Comparison of ENCODE assay signal across 25 mouse cellular contexts in genomic region chr19:36097194-36097593, GRCm38 (mm10). TPM values are rescaled to one million over a fixed set of nuclear protein-coding genes. Genes with fewer than 3 reads are reported as not detected.
DNase-seq lines count a peak whose midpoint lies in the region; ATAC-seq and TF ChIP-seq lines count a peak whose summit lies in the region.
"Had no signal": no experiment of that assay in that cellular context is flagged by ENCODE, and none has a peak within 500 bp of the region (broad histone marks: within the 10 kb centered on the region; RNA-seq: fewer than 3 reads in every experiment).

No protein-coding gene starts in this region.

- H3K27ac ChIP-seq in MEL (ENCODE audit: control insufficient read depth, low read depth, low read length) = peak overlapping the region; percentile 26; the same call in 1 of the 2 replicates
- no peak overlapping the region for H3K27ac ChIP-seq in hindbrain, embryonic 14.5 days
- H3K27ac ChIP-seq: embryonic facial prominence, embryonic 13.5 days; embryonic facial prominence, embryonic 15.5 days; forebrain, embryonic 10.5 days; forebrain, embryonic 12.5 days had no signal

- H3K79me2 ChIP-seq in MEL (ENCODE audit: control insufficient read depth, insufficient read depth, low read length, poor library complexity) = no peaks in the 10 kb centered on the region

- WGBS in hindbrain, embryonic 14.5 days = 94% methylated on average over 3 of the region's 3 CpGs

- H3K4me1 ChIP-seq in MEL (ENCODE audit: control insufficient read depth in 1 of 2, insufficient read depth in 2 of 2, low read length in 2 of 2) = peaks cover 2 to 3% of the 10 kb centered on the region in 2 experiments; a peak in 3 of 4 replicates
- no peaks in the 10 kb centered on the region for H3K4me1 ChIP-seq in hindbrain, embryonic 14.5 days (replicated peaks; ENCODE audit: control insufficient read depth, insufficient read depth, low read length)
- H3K4me1 ChIP-seq: embryonic facial prominence, embryonic 13.5 days; embryonic facial prominence, embryonic 15.5 days; forebrain, embryonic 10.5 days; forebrain, embryonic 12.5 days had no signal

- no peak; a peak in 1 of 4 replicates for TF ChIP-seq EP300 in MEL (IDR thresholded peaks at IDR 0.05; ENCODE audit: low read depth in 1 of 2, low read length in 2 of 2)

- no peak overlapping the region for H3K4me3 ChIP-seq in MEL (ENCODE audit: control insufficient read depth in 1 of 2, insufficient read depth in 1 of 2, low read depth in 2 of 2, low read length in 2 of 2)
- no peak overlapping the region for H3K4me3 ChIP-seq in hindbrain, embryonic 14.5 days (replicated peaks; ENCODE audit: low read length)
- H3K4me3 ChIP-seq: embryonic facial prominence, embryonic 13.5 days; embryonic facial prominence, embryonic 15.5 days; erythroblast, embryonic 14.5 days; forebrain, embryonic 10.5 days; forebrain, embryonic 12.5 days had no signal

- peaks cover 9% of the 10 kb centered on the region in 2 experiments for H3K36me3 ChIP-seq in MEL (ENCODE audit: control insufficient read depth in 1 of 2, insufficient read depth in 2 of 2, low read length in 2 of 2)
- H3K36me3 ChIP-seq in hindbrain, embryonic 14.5 days (replicated peaks; ENCODE audit: control insufficient read depth, insufficient read depth) = peaks cover 91% of the 10 kb centered on the region

- no peak for TF ChIP-seq POLR2A in MEL (IDR thresholded peaks at IDR 0.05; ENCODE audit: control insufficient read depth in 1 of 2, insufficient read depth in 1 of 2, low read depth in 1 of 2, low read length in 2 of 2, poor library complexity in 1 of 2)

- no peak for TF ChIP-seq RAD21 in MEL (IDR thresholded peaks at IDR 0.05; ENCODE audit: low read depth, low read length)

- no peak overlapping the region for H3K9ac ChIP-seq in MEL (ENCODE audit: control insufficient read depth, low read depth, low read length, poor library complexity, severe bottlenecking)
- no peak overlapping the region for H3K9ac ChIP-seq in hindbrain, embryonic 14.5 days
- H3K9ac ChIP-seq: embryonic facial prominence, embryonic 13.5 days; embryonic facial prominence, embryonic 15.5 days; forebrain, embryonic 12.5 days had no signal

- no peak for TF ChIP-seq CTCF in MEL (IDR thresholded peaks at IDR 0.05 in 2 of 3, conservative IDR thresholded peaks at IDR 0.05 in 1 of 3; ENCODE audit: control insufficient read depth in 1 of 3, insufficient read depth in 1 of 3, low read depth in 2 of 3, low read length in 3 of 3, poor library complexity in 1 of 3, severe bottlenecking in 1 of 3)

- DNase-seq in 416B (ENCODE audit: low read depth) (peak; percentile 28), MEL (ENCODE audit: low read depth, low spot score) (peak; percentile 37)
- DNase-seq in hindbrain, embryonic 14.5 days (ENCODE audit: low spot score) = no peak
- DNase-seq in testis, postnatal 10 days (ENCODE audit: low spot score) = no peak
- DNase-seq: adrenal gland, adult 2 months; adrenal gland, postnatal 10 days; adrenal gland, postnatal 25 days; B cell, adult 2 months; cerebellum, adult 11-12 months; cerebellum, adult 2 months; cerebellum, adult 9-10 months; cerebellum, postnatal 10 days; cerebellum, postnatal 25 days; embryo, embryonic 11 days had no signal

- H3K9me3 ChIP-seq in MEL (replicated peaks; ENCODE audit: insufficient read depth, low read length) = no peaks in the 10 kb centered on the region
- H3K9me3 ChIP-seq in hindbrain, embryonic 14.5 days (ENCODE audit: control insufficient read depth, low read length) = no peaks in the 10 kb centered on the region
- H3K9me3 ChIP-seq: embryonic facial prominence, embryonic 13.5 days; embryonic facial prominence, embryonic 15.5 days; forebrain, embryonic 10.5 days; forebrain, embryonic 12.5 days; G1E had no signal

- H3K4me2 ChIP-seq in hindbrain, embryonic 14.5 days (replicated peaks) = no peak overlapping the region
- H3K4me2 ChIP-seq: embryonic facial prominence, embryonic 13.5 days; embryonic facial prominence, embryonic 15.5 days; forebrain, embryonic 12.5 days had no signal

- no peaks in the 10 kb centered on the region for H3K27me3 ChIP-seq in MEL (ENCODE audit: control insufficient read depth in 1 of 2, insufficient read depth in 2 of 2, low read length in 2 of 2)
- H3K27me3 ChIP-seq in hindbrain, embryonic 14.5 days (ENCODE audit: control insufficient read depth, insufficient read depth, low read length) = no peaks in the 10 kb centered on the region
- H3K27me3 ChIP-seq: CH12.LX; embryonic facial prominence, embryonic 13.5 days; embryonic facial prominence, embryonic 15.5 days; forebrain, embryonic 12.5 days had no signal

- ATAC-seq in megakaryocyte progenitor cell, adult 5-6 weeks (replicated peaks; ENCODE audit: poor library complexity) = peak; percentile 17; the same call in 1 of the 2 replicates
- ATAC-seq in hindbrain, embryonic 14.5 days (ENCODE audit: low FRiP score) = no peak
- ATAC-seq: CD4-positive, CD25-positive, alpha-beta regulatory T cell, adult 4 months; forebrain, embryonic 14.5 days had no signal

TF ChIP-seq in MEL, 35 proteins besides CTCF, POLR2A, EP300 and RAD21:
- no peak for TF ChIP-seq GABPA (IDR thresholded peaks at IDR 0.05; ENCODE audit: low read depth, low read length)
- 0 out of 2 replicates have a peak, but pooled peaks have one; percentile 16 for TF ChIP-seq HCFC1 (IDR thresholded peaks at IDR 0.05; ENCODE audit: low read depth, low read length)
- TF ChIP-seq NELFE (IDR thresholded peaks at IDR 0.05; ENCODE audit: low read depth, low read length) = no peak

RNA-seq across cellular contexts. Expression of gene Rpp30, which starts 13.7 kb away (rescaled TPM):
- total RNA-seq in MEL (2012; rRNA removed) = 52.0 and 55.4 TPM in 2 replicates
- 10 to 100 TPM in 1 of 2 experiments, not detected in 1; 81.3 TPM for polyA plus RNA-seq in MEL (2012; ENCODE audit: insufficient read depth in 1 of 2, insufficient read length in 2 of 2, low read depth in 1 of 2, low replicate concordance in 2 of 2, missing spikeins in 1 of 2)
- 70.4 and 78.3 TPM in 2 replicates for total RNA-seq in megakaryocyte progenitor cell, adult 5-6 weeks (2015)
- total RNA-seq in megakaryocyte progenitor cell, adult 5-6 weeks (2017) = 44.9 and 51.0 TPM in 2 replicates
- 68.0 and 69.7 TPM in 2 replicates for polyA plus RNA-seq in hindbrain, embryonic 14.5 days (2014; fragmentation: Nextera tagmentation; extraction: Ambion mirVana)

RNA-seq across cellular contexts. Expression of gene Ankrd1, which starts 22.7 kb away (rescaled TPM):
- total RNA-seq in MEL (2012; rRNA removed) = not detected in 2 replicates
- polyA plus RNA-seq in MEL (2012; ENCODE audit: insufficient read depth in 1 of 2, insufficient read length in 2 of 2, low read depth in 1 of 2, low replicate concordance in 2 of 2, missing spikeins in 1 of 2) = not detected
- total RNA-seq in megakaryocyte progenitor cell, adult 5-6 weeks (2015) = not detected in 2 replicates
- total RNA-seq in megakaryocyte progenitor cell, adult 5-6 weeks (2017) = not detected in 2 replicates
- polyA plus RNA-seq in hindbrain, embryonic 14.5 days (2014; fragmentation: Nextera tagmentation; extraction: Ambion mirVana) = 0.10 and 0.20 TPM in 2 replicates
- total RNA-seq: adrenal gland, adult 2 months; adrenal gland, postnatal 25 days; CH12.LX had no signal
- polyA plus RNA-seq: adrenal gland, adult 2 months; CD4-positive, CD25-positive, alpha-beta regulatory T cell, adult 4 months; erythroblast, embryonic 14.5 days; forebrain, embryonic 10.5 days; forebrain, embryonic 12.5 days; forebrain, embryonic 14.5 days; forebrain, embryonic 16.5 days; G1E had no signal

RNA-seq across cellular contexts. Expression of gene Htr7, which starts 39.9 kb away (rescaled TPM):
- not detected in 2 replicates for total RNA-seq in MEL (2012; rRNA removed)
- polyA plus RNA-seq in MEL (2012; ENCODE audit: insufficient read depth in 1 of 2, insufficient read length in 2 of 2, low read depth in 1 of 2, low replicate concordance in 2 of 2, missing spikeins in 1 of 2) = not detected
- 0.12 TPM in 1 of 2 replicates, not detected in the other for total RNA-seq in megakaryocyte progenitor cell, adult 5-6 weeks (2015)
- total RNA-seq in megakaryocyte progenitor cell, adult 5-6 weeks (2017) = not detected in 2 replicates
- 16.4 and 20.8 TPM in 2 replicates for polyA plus RNA-seq in hindbrain, embryonic 14.5 days (2014; fragmentation: Nextera tagmentation; extraction: Ambion mirVana)
- total RNA-seq: adrenal gland, adult 2 months; adrenal gland, postnatal 25 days; CH12.LX had no signal
- polyA plus RNA-seq: CD4-positive, CD25-positive, alpha-beta regulatory T cell, adult 4 months; erythroblast, embryonic 14.5 days; G1E had no signal

Comparison
In these comparisons a context has a peak if more than half of its experiments do, and no peak if none do; other contexts are left out.
1. DNase-seq: peak in 416B (single experiment) and MEL (single experiment); none in hindbrain, embryonic 14.5 days (single experiment) and testis, postnatal 10 days (single experiment).